Mouse (Mus musculus) urinary bladder, postnatal 25 days (tissue): ENCODE results near the gene Pdia6.

Experiments used
- DNase-seq: peaks from one replicate; pipeline ENCODE4 v3.0.0; 2022; ENCODE audit warnings: low spot score

Gene Pdia6

GRCm38 (mm10) chr12:17265971-17266672, at the start of gene Pdia6:
TSS of gene Pdia6 (plus strand) at chr12:17266545.
- peak; percentile 86 for DNase-seq

GRCm38 (mm10) chr12:17218390-17218789, 48.0 kb upstream of the Pdia6 start:
- DNase-seq = no peak

GRCm38 (mm10) chr12:17219107-17219506, 47.2 kb upstream of the Pdia6 start:
- no peak for DNase-seq

- DNase-seq = peak; percentile 8
Observed at GRCm38 (mm10) chr12:17220631-17221030, 45.7 kb upstream of the Pdia6 start.

- peak; percentile 12 for DNase-seq
Observed at GRCm38 (mm10) chr12:17221891-17222428, 44.4 kb upstream of the Pdia6 start.

GRCm38 (mm10) chr12:17223050-17223449, 43.3 kb upstream of the Pdia6 start:
- DNase-seq = no peak

GRCm38 (mm10) chr12:17225012-17225411, 41.3 kb upstream of the Pdia6 start:
- no peak for DNase-seq

- DNase-seq = no peak
Observed at GRCm38 (mm10) chr12:17227903-17228302, 38.4 kb upstream of the Pdia6 start.

GRCm38 (mm10) chr12:17230581-17230980, 35.8 kb upstream of the Pdia6 start:
- no peak for DNase-seq

- no peak for DNase-seq
Observed at GRCm38 (mm10) chr12:17231513-17231912, 34.8 kb upstream of the Pdia6 start.

- DNase-seq = no peak
Observed at GRCm38 (mm10) chr12:17235535-17236313, 30.6 kb upstream of the Pdia6 start.

- DNase-seq = no peak
Observed at GRCm38 (mm10) chr12:17238588-17239427, 27.5 kb upstream of the Pdia6 start.

GRCm38 (mm10) chr12:17239428-17239688, 27.0 kb upstream of the Pdia6 start:
- no peak for DNase-seq

GRCm38 (mm10) chr12:17241016-17241415, 25.3 kb upstream of the Pdia6 start:
- DNase-seq = no peak

- no peak for DNase-seq
Observed at GRCm38 (mm10) chr12:17241614-17242013, 24.7 kb upstream of the Pdia6 start.

- no peak for DNase-seq
Observed at GRCm38 (mm10) chr12:17242041-17242440, 24.3 kb upstream of the Pdia6 start.

GRCm38 (mm10) chr12:17250962-17251361, 15.4 kb upstream of the Pdia6 start:
- no peak for DNase-seq

- DNase-seq = peak; percentile 51
Observed at GRCm38 (mm10) chr12:17253069-17253468, 13.3 kb upstream of the Pdia6 start.

- no peak for DNase-seq
Observed at GRCm38 (mm10) chr12:17255602-17256001, 10.7 kb upstream of the Pdia6 start.

GRCm38 (mm10) chr12:17256905-17257304, 9.4 kb upstream of the Pdia6 start:
- peak; percentile 40 for DNase-seq

- no peak for DNase-seq
Observed at GRCm38 (mm10) chr12:17258431-17258830, 7.9 kb upstream of the Pdia6 start.

GRCm38 (mm10) chr12:17261005-17261404, 5.3 kb upstream of the Pdia6 start:
- DNase-seq = no peak

- no peak for DNase-seq
Observed at GRCm38 (mm10) chr12:17263881-17264280, 2.5 kb upstream of the Pdia6 start.
